Mouse (Mus musculus) regulatory T cell (primary cell): ENCODE measurements around the gene Rgs2.

ENCODE experiments used
- in situ Hi-C: fragments of 300-600 bp; cut with MboI, MseI; formaldehyde crosslinking; loops from one replicate; pipeline ENCODE4 v1.15.1; 2025; ENCODE audit warnings: high pct_unique_total_duplicates

The Rgs2 gene

GRCm38 (mm10) chr1:144003904-144004740 is at the start of gene Rgs2:
Rgs2 (minus strand) TSS chr1:144004161.
- in situ Hi-C loops = loop anchor here (5.0 to 10.0 kb wide), 2 partner anchors 87 to 341 kb away; no protein-coding TSS in a partner anchor

DNA sequence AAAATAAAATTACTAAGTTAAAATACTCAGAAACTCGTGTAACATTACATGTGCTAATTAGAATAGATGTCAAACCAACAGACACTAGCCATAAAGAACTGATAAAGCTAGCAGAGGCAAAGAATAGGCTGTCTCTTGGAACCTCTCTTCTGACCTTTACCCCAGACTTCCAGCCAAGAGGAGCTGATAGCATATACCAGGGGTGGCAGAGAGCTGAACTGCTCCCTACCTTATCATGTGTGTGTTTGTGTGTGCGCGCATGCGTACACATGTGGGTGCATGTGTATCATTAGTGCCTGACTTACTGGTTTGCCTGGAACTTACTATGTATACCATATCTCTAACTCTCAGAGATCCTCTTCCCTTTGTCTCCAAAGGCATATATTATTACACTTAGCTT is 49.4 kb upstream of the Rgs2 start:
- in situ Hi-C loops = no loop called here

- in situ Hi-C loops = no loop called here
Measured at GRCm38 (mm10) chr1:144041826-144042225, 37.9 kb upstream of the Rgs2 start.

DNA sequence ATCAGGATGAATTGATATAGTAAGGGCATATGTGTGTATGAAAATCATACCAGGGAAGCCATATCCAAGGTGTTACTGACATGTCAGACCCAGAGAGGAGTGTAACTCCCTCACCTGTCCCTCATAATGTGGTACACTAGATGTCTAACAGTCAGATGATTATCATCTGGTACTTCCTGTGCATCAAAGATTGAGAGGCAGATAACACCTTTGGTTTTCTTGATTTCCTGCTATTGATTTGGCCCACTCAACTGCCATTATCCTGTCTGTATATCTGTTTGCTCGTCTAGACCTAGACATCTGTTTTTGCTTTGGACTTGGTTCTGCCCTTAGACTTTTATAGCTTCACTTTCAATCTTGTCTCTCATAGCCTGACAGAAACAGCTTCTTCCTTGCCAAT is 29.5 kb upstream of the Rgs2 start:
- in situ Hi-C loops = no loop called here

GRCm38 (mm10) chr1:144030499-144030898 is 26.5 kb upstream of the Rgs2 start:
- in situ Hi-C loops = no loop called here

DNA sequence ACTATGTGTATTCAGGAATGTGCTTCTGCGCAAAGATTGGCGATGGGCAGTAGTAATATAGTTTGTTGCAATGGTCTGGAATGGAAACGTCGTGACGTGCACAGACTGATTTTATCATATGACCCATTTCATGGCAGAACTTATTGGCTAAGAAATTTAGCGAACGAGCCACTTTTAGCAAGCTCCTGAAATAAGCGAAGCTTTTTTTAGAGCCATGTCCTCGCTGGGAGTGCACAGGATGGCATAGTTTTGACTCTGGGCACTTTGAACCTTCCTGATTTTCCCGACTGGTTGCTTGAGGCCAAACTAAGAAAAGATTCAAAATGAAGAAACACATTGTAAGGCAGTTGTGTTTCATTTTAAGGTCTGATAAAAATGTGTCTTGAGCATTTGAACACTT is 25.7 kb upstream of the Rgs2 start:
- in situ Hi-C loops = no loop called here

DNA sequence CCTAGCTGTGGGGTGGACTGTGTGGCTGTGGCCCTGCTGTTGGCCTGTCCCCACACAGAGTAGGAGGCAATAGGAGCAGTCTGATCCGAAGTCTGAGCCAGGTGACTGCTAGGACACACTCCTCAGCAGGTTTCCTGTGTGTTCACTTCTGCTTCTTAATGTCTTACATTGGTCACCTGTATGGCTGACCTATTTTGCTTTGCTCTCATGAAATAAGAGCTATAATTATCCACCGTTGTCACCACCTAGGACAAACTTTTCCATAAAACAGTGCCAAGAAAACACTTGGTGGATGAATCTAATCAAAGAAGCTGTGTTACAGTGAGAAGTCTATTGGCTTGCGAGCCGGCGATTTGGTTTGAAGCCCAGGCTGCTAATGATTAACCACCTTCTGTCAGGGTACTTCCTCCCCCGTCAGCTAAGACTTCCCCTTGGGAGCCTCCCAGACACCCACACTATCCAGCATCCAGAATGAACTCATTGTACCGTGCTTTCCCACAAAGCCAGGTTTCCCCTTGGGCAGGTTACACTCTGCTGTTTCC is 14.5 kb upstream of the Rgs2 start:
- in situ Hi-C loops = loop anchor here (10.0 kb wide), 1 partner anchor 204 kb away; no protein-coding TSS in a partner anchor

GRCm38 (mm10) chr1:144013913-144014312 is 10.0 kb upstream of the Rgs2 start:
- in situ Hi-C loops = loop anchor here (5.0 to 10.0 kb wide), 2 partner anchors 199 to 363 kb away; no protein-coding TSS in a partner anchor

DNA sequence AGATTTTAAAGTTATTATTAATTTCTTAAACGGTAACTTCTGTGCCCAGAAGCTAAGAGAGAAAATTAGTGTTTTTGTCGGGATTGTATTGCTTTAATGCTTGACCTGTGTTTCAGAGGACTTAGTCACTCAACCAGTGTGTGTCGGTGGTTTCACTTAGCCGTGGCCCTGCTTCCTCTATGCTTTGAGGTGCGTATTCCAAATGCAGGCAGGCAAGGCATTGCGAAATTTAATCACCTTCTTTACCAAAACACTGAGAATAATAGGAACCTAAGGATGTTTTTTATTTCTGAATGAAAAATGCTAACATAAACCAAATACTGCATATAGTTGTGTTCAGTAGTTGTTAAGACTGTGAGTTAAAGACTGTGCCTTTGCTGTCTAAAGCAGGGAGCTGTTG is 3.4 kb upstream of the Rgs2 start:
- in situ Hi-C loops = loop anchor here (10.0 kb wide), 1 partner anchor 337 kb away; no protein-coding TSS in a partner anchor

- in situ Hi-C loops = loop anchor here (10.0 kb wide), 1 partner anchor 338 kb away; no protein-coding TSS in a partner anchor
Measured at GRCm38 (mm10) chr1:144006542-144006941, 2.6 kb upstream of the Rgs2 start.

DNA sequence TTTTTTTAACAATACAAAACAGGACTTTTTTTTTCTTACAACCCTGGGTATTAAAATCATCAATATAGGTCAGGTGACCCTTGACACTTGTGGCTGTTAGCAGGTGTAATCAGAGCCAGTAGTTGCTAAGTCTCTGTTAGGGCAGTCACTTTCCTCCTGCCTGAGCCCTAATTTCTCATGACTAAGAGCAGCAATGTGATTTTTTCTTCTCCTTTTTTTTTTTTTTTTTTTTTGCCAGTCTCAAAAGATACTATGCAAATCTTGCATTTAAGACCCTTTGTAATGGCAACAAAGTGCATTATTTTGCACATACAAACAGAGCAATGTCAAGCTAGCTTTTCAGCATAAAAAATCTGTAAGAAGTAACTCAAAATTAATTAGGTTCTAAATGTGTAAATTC is 1.7 kb upstream of the Rgs2 start:
- in situ Hi-C loops = loop anchor here (10.0 kb wide), 1 partner anchor 339 kb away; no protein-coding TSS in a partner anchor

DNA sequence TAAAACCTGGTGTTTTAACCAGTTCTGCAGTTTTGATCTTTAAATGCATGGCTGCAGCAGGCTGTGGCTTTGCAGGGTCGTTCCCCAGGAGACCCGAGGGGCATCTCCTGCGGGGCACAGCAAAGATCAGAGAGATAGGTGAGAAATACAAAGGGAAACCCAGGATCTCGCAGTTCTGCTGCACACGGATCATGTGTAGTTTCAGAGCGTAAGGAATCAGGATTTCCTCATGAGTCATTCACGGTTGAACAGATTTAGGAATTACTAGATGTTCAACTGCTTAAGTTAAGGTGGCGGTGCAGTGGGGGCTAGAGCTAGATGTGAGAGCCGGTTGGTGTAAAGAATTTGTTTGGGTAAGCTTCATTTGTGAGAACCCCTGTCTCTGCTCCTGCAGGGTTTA is 780 bp upstream of the Rgs2 start:
- in situ Hi-C loops = loop anchor here (5.0 to 10.0 kb wide), 2 partner anchors 87 to 340 kb away; no protein-coding TSS in a partner anchor

- in situ Hi-C loops = loop anchor here (5.0 to 10.0 kb wide), 2 partner anchors 86 to 341 kb away; no protein-coding TSS in a partner anchor
Measured at GRCm38 (mm10) chr1:144003416-144003815, 545 bp downstream of the Rgs2 start.

- in situ Hi-C loops = loop anchor here (5.0 to 10.0 kb wide), 2 partner anchors 85 to 342 kb away; no protein-coding TSS in a partner anchor
Measured at GRCm38 (mm10) chr1:144002715-144003066, 1.3 kb downstream of the Rgs2 start.

DNA sequence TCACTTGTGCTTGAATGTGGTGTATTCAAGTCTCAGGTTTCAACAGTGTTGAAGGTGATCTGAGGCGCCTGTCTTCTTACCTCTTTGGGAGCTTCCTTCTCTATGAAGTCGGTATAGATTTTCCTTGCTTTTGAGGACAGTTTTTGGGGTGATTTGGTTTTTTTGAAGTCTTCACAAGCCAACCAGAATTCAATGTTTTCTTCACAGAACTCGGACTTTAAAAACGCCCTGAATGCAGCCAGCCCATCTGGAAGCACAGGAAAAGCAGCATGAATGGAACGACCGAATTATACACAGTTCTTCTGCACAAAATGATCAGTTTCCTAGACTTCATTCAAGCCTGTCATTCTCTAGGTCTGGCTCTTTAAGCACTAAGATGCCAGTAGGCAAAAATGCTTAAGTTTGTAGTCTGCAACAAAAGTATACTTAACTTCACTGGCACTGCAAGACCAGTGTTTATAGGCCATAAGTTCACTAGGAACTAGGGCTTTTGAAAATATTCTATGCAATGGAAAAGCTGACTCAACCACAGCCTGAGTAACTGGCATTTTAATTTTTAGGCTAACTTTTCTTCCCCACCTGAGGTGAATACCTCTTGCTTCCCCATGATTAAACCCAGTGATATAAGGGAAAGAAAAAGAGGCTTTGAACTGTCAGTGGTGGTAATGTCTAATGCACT is 1.8 kb downstream of the Rgs2 start:
- in situ Hi-C loops = loop anchor here (5.0 to 10.0 kb wide), 2 partner anchors 85 to 343 kb away; no protein-coding TSS in a partner anchor

DNA sequence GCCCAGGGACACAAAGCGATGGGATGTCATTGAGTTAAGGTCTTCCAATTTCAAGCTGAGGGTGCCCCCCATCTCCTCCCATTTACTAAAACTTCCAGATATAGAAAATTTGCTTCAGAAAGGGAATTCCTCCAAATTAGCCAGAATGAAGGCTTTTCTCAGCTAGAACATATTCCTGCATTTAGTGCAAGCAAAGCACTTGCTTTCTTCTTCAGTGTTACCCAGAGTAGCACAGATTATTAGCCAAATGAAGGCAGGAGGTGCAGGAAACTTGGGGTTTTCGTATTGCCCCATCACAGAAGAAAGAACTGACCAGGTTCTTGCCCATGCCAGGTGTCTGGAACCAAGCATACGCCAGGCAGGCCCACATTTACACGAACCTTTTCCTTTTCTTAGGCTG is 3.7 kb downstream of the Rgs2 start:
- in situ Hi-C loops = loop anchor here (5.0 to 10.0 kb wide), 2 partner anchors 83 to 345 kb away; no protein-coding TSS in a partner anchor

- in situ Hi-C loops = no loop called here
Measured at GRCm38 (mm10) chr1:143999371-143999920, 4.5 kb downstream of the Rgs2 start.

DNA sequence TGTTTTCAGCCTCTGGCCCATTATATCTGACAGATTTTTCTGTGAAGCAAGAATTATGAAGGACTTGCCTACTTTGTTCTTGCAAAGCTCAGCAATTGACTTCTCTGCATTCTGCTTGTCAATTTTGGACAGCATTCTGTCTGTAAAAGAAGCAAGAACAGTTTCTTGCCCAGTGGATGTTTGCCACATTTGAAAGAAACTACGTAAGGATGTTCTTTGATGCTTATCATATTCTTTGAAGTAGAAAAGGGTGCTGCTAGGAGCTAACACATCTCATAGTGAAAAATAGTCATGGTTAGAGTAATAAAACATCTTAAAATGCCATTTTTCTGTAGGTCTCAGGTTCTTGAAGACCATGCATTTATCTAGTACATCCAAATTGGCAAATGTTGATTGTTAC is 10.9 kb downstream of the Rgs2 start:
- in situ Hi-C loops = no loop called here

DNA sequence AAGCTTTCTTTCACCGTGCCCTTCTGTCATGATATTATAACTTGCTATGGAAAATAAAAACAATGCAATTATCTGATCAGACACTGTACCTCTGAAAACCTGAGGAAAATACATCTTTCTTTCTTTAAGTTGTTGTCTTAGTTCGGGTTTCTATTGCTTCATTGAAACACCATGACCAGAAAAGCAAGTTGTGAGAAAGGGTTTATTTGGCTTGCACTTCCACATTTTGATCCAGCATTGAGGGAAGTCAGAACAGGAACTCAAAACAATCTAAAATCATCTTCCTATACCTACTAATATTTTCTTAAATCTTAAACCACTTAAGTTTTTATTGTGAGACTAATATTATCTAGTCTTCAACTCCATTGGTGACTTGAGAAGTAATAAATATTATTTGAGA is 11.4 kb downstream of the Rgs2 start:
- in situ Hi-C loops = no loop called here

DNA sequence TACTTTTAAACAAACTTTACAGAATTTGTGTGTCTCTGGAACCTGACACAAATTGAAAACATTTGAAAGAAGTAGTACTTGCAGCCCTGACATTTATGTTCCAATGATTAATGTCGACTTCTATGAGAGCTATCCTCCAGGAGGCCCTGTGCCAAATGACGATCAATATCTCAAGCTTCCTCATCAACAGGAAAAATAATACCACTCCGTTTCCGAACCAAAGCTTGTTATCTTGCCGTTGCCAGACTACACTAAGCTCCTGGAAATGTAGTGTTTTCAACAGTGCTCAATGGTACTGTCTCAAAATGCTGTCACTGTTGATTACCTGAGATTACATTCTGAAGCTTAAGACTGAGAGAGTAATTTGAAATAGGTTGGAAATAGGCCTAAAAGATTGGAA is 13.7 kb downstream of the Rgs2 start:
- in situ Hi-C loops = no loop called here

DNA sequence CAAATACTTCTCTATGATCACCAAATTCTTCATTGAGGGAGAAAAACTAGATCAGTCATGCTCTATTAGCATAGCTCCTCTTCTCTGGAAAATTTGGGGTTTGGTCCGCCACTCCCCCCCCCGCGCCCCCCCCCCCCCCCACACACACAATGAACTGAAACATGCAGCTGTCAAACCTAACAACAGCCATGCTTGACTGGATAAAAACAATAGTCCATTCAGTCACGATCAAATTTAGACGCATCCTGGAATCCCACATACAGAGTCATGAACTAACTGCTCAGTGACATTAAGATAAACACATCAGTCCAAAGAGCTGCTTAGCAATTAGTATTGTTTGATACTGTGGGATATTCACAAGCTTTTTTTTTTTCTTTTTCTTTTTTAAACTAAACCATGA is 14.2 kb downstream of the Rgs2 start:
- in situ Hi-C loops = loop anchor here (5.0 kb wide), 1 partner anchor 47 kb away; no protein-coding TSS in a partner anchor

DNA sequence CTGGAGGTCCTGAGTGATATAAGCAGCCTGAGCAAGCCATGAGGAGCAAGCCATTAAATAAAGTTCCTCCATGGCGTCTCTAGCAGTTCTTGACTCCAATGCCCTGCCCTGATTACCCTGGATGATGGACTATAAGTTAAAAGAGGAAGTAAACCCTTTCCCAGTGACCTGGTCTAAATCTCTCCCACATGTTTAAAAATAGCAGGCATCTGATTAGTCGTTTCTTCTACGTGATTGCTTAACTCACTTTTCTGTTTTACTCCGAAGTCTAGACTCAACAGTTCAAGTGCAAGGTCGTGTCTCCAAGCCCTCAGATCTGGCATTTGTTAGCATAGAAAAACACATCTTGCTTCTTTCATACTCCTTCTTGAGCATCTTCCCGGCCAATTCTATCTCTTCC is 15.2 kb downstream of the Rgs2 start:
- in situ Hi-C loops = loop anchor here (5.0 kb wide), 1 partner anchor 46 kb away; no protein-coding TSS in a partner anchor
